Mouse (Mus musculus) T-cell, adult 66 days (primary cell): Measurements from ENCODE around the gene 0610040J01Rik. TPM values are rescaled to one million over a fixed set of nuclear protein-coding genes. Genes with fewer than 3 reads are reported as not detected.

Experiments
- total RNA-seq, 2 experiments: library from RNA; stranded (reverse); gene quantifications; 3 replicates in 1 of 2; 4 replicates in 1 of 2; pipeline ENCODE4 v1.2.4; 2023

Gene 0610040J01Rik
- total RNA-seq: under 1 TPM in 1 of 2 experiments, not detected in 1; 0.27 TPM

DNA sequence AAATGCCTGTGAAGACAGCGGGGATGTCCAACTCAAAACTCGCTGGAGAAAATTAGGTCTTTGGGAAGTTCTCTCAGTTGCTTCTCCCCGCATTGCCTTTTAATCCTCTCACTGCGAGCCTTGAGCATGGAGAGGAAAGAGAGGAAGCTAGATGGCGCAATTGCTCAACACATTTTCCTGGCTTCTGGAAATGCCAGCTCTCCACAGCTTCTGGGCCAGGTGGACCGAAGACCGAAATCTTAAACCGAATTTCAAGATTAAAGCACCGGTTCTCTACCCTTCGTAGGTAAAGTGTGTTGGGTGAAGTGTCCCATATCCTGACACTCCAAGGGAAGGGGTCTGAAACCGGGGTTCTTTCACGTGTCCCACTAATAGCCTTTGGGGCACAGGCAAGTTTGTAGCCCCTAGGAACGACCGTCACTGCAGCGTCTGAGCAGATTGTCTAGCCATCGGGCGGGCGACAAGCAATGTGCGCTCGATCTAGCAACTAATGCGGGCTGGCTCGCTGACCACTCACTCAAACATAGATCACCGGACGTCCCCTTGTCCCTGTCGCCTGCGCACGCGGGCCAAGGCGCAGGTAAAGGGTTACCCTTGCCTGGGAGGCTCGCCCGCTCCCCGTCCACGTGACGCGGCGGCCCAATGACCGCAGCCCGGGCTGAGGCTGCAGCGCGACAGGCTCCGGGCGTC is at the start of gene 0610040J01Rik:
Gene 0610040J01Rik, plus strand, starts transcription at position 545 of the 690 bp plus-strand sequence.

Other genes with a start within 250 kb of the 0610040J01Rik start
- gene Nwd2, start 163.3 kb upstream of the 0610040J01Rik start, total RNA-seq: not detected
- 10 to 100 TPM; 17.0 to 20.3 TPM for gene Rell1, start 156.5 kb downstream of the 0610040J01Rik start, total RNA-seq